In genomic region chr2:32506673-32507668, GRCm38 (mm10) we compare ENCODE assay signal across 12 mouse cellular contexts. TPM values are rescaled to one million over a fixed set of nuclear protein-coding genes. Genes with fewer than 3 reads are reported as not detected.
DNase-seq lines count a peak whose midpoint lies in the region; ATAC-seq and TF ChIP-seq lines count a peak whose summit lies in the region.
"Had no signal": no experiment of that assay in that cellular context is flagged by ENCODE, and none has a peak within 500 bp of the region (broad histone marks: within the 10 kb centered on the region; RNA-seq: fewer than 3 reads in every experiment).

No protein-coding gene starts in this region.

- peaks cover 43% of the 10 kb centered on the region for H3K4me1 ChIP-seq in lung, embryonic 15.5 days
- H3K4me1 ChIP-seq in lung, adult 2 months (ENCODE audit: control insufficient read depth, insufficient read depth, low read length) = peaks cover 19% of the 10 kb centered on the region
- 0 out of 2 replicates have a peak, but pooled peaks cover 3% of the 10 kb centered on the region for H3K4me1 ChIP-seq in neural tube, embryonic 15.5 days
- H3K4me1 ChIP-seq: midbrain, embryonic 15.5 days had no signal

- no peak overlapping the region; the same call in 1 of the 2 replicates for H3K4me3 ChIP-seq in gastrocnemius, adult 2 months
- H3K4me3 ChIP-seq in lung, embryonic 15.5 days = no peak overlapping the region
- no peak overlapping the region for H3K4me3 ChIP-seq in lung, adult 2 months (replicated peaks; ENCODE audit: extremely low read depth, low read depth, low read length)
- H3K4me3 ChIP-seq in neural tube, embryonic 15.5 days (replicated peaks) = no peak overlapping the region
- H3K4me3 ChIP-seq: midbrain, embryonic 15.5 days had no signal

- TF ChIP-seq CTCF in gastrocnemius, adult 2 months (IDR thresholded peaks at IDR 0.05) = no peak
- no peak for TF ChIP-seq CTCF in lung, adult 2 months (IDR thresholded peaks at IDR 0.05; ENCODE audit: insufficient read depth, low read length)

- ATAC-seq in lung, embryonic 15.5 days (ENCODE audit: borderline replicate concordance, extremely low read depth, low FRiP score, low TSS enrichment) = peak; percentile 24; the same call in 1 of the 2 replicates
- 0 out of 2 replicates have a peak, but pooled peaks have one; percentile 6 for ATAC-seq in neutrophil, adult 5-6 weeks (ENCODE audit: extremely low read depth, insufficient number of reproducible peaks, low FRiP score, poor library complexity, severe bottlenecking)
- no peak for ATAC-seq in neural tube, embryonic 15.5 days (ENCODE audit: low FRiP score)
- ATAC-seq: midbrain, embryonic 15.5 days had no signal

- no peaks in the 10 kb centered on the region for H3K27me3 ChIP-seq in lung, embryonic 15.5 days
- no peaks in the 10 kb centered on the region for H3K27me3 ChIP-seq in neural tube, embryonic 15.5 days (replicated peaks)
- H3K27me3 ChIP-seq: midbrain, embryonic 15.5 days had no signal

- peak; percentile 45 for DNase-seq in gastrocnemius, adult 2 months
- DNase-seq in gastrocnemius, postnatal 4 days (ENCODE audit: low spot score in 2 of 2) = no peak
- no peak for DNase-seq in lung, adult 2 months
- DNase-seq in heart, postnatal 14 days = peak; percentile 32 to 44
- no peak for DNase-seq in left cerebral cortex, adult 11 months (ENCODE audit: low spot score)
- DNase-seq: adrenal gland, adult 2 months; cerebellum, adult 8-10 months; kidney, adult 9 months had no signal

- H3K9ac ChIP-seq in lung, embryonic 15.5 days = no peak overlapping the region
- no peak overlapping the region for H3K9ac ChIP-seq in neural tube, embryonic 15.5 days (replicated peaks)
- H3K9ac ChIP-seq: midbrain, embryonic 15.5 days had no signal

- no peaks in the 10 kb centered on the region for H3K9me3 ChIP-seq in lung, embryonic 15.5 days
- no peaks in the 10 kb centered on the region for H3K9me3 ChIP-seq in neural tube, embryonic 15.5 days (replicated peaks)
- H3K9me3 ChIP-seq: midbrain, embryonic 15.5 days had no signal

- H3K4me2 ChIP-seq in lung, embryonic 15.5 days = no peak overlapping the region
- H3K4me2 ChIP-seq in neural tube, embryonic 15.5 days = no peak overlapping the region
- H3K4me2 ChIP-seq: midbrain, embryonic 15.5 days had no signal

- peak overlapping the region; percentile 78 for H3K27ac ChIP-seq in gastrocnemius, adult 2 months
- H3K27ac ChIP-seq in lung, embryonic 15.5 days = peak overlapping the region; percentile 58
- no peak overlapping the region for H3K27ac ChIP-seq in neural tube, embryonic 15.5 days (replicated peaks)
- H3K27ac ChIP-seq: midbrain, embryonic 15.5 days had no signal

- intact Hi-C loops in gastrocnemius, adult 2 months (cut with DNase I) = no loop called here
- intact Hi-C loops in heart, postnatal 14 days (cut with DNase I) = no loop called here

- WGBS in lung, embryonic 15.5 days = 40% methylated on average over 22 of the region's 22 CpGs
- WGBS in lung, adult 2 months = 35% methylated on average over 22 of the region's 22 CpGs
- 73% methylated on average over 22 of the region's 22 CpGs for WGBS in neural tube, embryonic 15.5 days

- H3K36me3 ChIP-seq in lung, embryonic 15.5 days = no peaks in the 10 kb centered on the region
- no peaks in the 10 kb centered on the region for H3K36me3 ChIP-seq in neural tube, embryonic 15.5 days
- H3K36me3 ChIP-seq: midbrain, embryonic 15.5 days had no signal

- no peak for TF ChIP-seq POLR2A in lung, adult 2 months (IDR thresholded peaks at IDR 0.05; ENCODE audit: borderline replicate concordance, extremely low read depth, low read depth, low read length)

RNA-seq across cellular contexts. Expression of gene Fam102a, which starts 28.2 kb away (rescaled TPM):
- 1 to 10 TPM; 1.8 to 3.1 TPM for total RNA-seq in gastrocnemius, adult 2 months (2021)
- 1 to 10 TPM; 7.5 to 8.2 TPM for total RNA-seq in gastrocnemius, postnatal 4 days (2021)
- polyA plus RNA-seq in lung, embryonic 15.5 days (2015; fragmentation: Nextera tagmentation; extraction: Ambion mirVana) = 12.3 and 12.6 TPM in 2 replicates
- polyA plus RNA-seq in lung, adult 2 months (2012; rRNA removed) = 23.7 and 24.0 TPM in 2 replicates
- 1 to 10 TPM; 8.6 to 9.7 TPM for total RNA-seq in heart, postnatal 14 days (2021)
- total RNA-seq in neutrophil, adult 5-6 weeks (2017) = 36.8 and 38.4 TPM in 2 replicates
- 6.7 and 7.0 TPM in 2 replicates for polyA plus RNA-seq in neural tube, embryonic 15.5 days (2015; fragmentation: Nextera tagmentation; extraction: Ambion mirVana)

RNA-seq across cellular contexts. Expression of gene Slc25a25, which starts 55.7 kb away (rescaled TPM):
- 100 to 1,000 TPM in 1 of 2 experiments, 10 to 100 TPM in 1; 45.3 to 211 TPM for total RNA-seq in gastrocnemius, adult 2 months (2021)
- total RNA-seq in gastrocnemius, postnatal 4 days (2021) = 10 to 100 TPM; 14.0 to 25.1 TPM
- 19.6 and 21.5 TPM in 2 replicates for polyA plus RNA-seq in lung, embryonic 15.5 days (2015; fragmentation: Nextera tagmentation; extraction: Ambion mirVana)
- 19.9 and 21.9 TPM in 2 replicates for polyA plus RNA-seq in lung, adult 2 months (2012; rRNA removed)
- total RNA-seq in heart, postnatal 14 days (2021) = 10 to 100 TPM in 1 of 2 experiments, 1 to 10 TPM in 1; 9.7 to 15.5 TPM
- 15.2 and 17.8 TPM in 2 replicates for total RNA-seq in neutrophil, adult 5-6 weeks (2017)
- 51.4 and 58.8 TPM in 2 replicates for polyA plus RNA-seq in neural tube, embryonic 15.5 days (2015; fragmentation: Nextera tagmentation; extraction: Ambion mirVana)

RNA-seq across cellular contexts. Expression of gene Naif1, which starts 56.7 kb away (rescaled TPM):
- 1 to 10 TPM; 2.2 to 2.3 TPM for total RNA-seq in gastrocnemius, adult 2 months (2021)
- 1 to 10 TPM; 3.9 to 4.0 TPM for total RNA-seq in gastrocnemius, postnatal 4 days (2021)
- polyA plus RNA-seq in lung, embryonic 15.5 days (2015; fragmentation: Nextera tagmentation; extraction: Ambion mirVana) = 6.6 and 7.1 TPM in 2 replicates
- 5.1 and 5.5 TPM in 2 replicates for polyA plus RNA-seq in lung, adult 2 months (2012; rRNA removed)
- total RNA-seq in heart, postnatal 14 days (2021) = 1 to 10 TPM; 3.1 to 3.4 TPM
- total RNA-seq in neutrophil, adult 5-6 weeks (2017) = 6.1 and 6.4 TPM in 2 replicates
- polyA plus RNA-seq in neural tube, embryonic 15.5 days (2015; fragmentation: Nextera tagmentation; extraction: Ambion mirVana) = 4.4 and 5.3 TPM in 2 replicates

Comparison
In these comparisons a context has a peak if more than half of its experiments do, and no peak if none do; other contexts are left out.
1. DNase-seq: peak in gastrocnemius, adult 2 months (single experiment) and heart, postnatal 14 days (2 of 2); none in gastrocnemius, postnatal 4 days (0 of 2), lung, adult 2 months (single experiment) and left cerebral cortex, adult 11 months (single experiment).